Mouse (Mus musculus) Patski (cell line): ENCODE data around the gene Efna2. TPM values are rescaled to one million over a fixed set of nuclear protein-coding genes. Genes with fewer than 3 reads are reported as not detected.
"Not testable (repeated sequence)": the region's sequence is repeated elsewhere in the genome, so short reads cannot be mapped to it uniquely, and the experiment has no call there.

Experiments
- ATAC-seq: fragments of 100-300 bp; one replicate; pipeline ENCODE4 v1.8.0; 2021
- CTCF ChIA-PET: fragments of 350-600 bp; sonication (Branson Sonifier 250); formaldehyde crosslinking; loops from one replicate; lab custom pipeline; 2022; ENCODE audit warnings: inconsistent platforms; lab: Charles Lee
- POLR2A ChIA-PET: fragments of 350-600 bp; sonication (Branson Sonifier 250); formaldehyde crosslinking; loops from one replicate; lab custom pipeline; 2022; ENCODE audit warnings: antibody characterized with exemption, inconsistent platforms; lab: Charles Lee
- DNase-seq: peaks from one replicate; pipeline ENCODE4 v3.0.0-alpha.2; 2011; ENCODE audit warnings: low read depth, low spot score
- H3K27me3 ChIP-seq: fragments of 371-371 bp; one replicate; pipeline ENCODE4 v1.5.1; 2021
- CTCF ChIP-seq: fragments of 100-300 bp; IDR thresholded peaks from one replicate; pipeline ENCODE4 v1.5.1; 2021
- in situ Hi-C: fragments of 300-500 bp; cut with MboI; formaldehyde crosslinking; loops from 3 replicates; pipeline ENCODE4 v1.11.1; 2018; ENCODE audit warnings: low pct_unique_long_range_greater_than_20kb, mixed read lengths
- polyA plus RNA-seq: library from polyadenylated mRNA; unstranded; gene quantifications from one replicate; pipeline ENCODE4 v1.2.3, GENCODE M21; 2021

The Efna2 gene
- polyA plus RNA-seq, 1 experiment from 2014 or later: 1.1 TPM

DNA sequence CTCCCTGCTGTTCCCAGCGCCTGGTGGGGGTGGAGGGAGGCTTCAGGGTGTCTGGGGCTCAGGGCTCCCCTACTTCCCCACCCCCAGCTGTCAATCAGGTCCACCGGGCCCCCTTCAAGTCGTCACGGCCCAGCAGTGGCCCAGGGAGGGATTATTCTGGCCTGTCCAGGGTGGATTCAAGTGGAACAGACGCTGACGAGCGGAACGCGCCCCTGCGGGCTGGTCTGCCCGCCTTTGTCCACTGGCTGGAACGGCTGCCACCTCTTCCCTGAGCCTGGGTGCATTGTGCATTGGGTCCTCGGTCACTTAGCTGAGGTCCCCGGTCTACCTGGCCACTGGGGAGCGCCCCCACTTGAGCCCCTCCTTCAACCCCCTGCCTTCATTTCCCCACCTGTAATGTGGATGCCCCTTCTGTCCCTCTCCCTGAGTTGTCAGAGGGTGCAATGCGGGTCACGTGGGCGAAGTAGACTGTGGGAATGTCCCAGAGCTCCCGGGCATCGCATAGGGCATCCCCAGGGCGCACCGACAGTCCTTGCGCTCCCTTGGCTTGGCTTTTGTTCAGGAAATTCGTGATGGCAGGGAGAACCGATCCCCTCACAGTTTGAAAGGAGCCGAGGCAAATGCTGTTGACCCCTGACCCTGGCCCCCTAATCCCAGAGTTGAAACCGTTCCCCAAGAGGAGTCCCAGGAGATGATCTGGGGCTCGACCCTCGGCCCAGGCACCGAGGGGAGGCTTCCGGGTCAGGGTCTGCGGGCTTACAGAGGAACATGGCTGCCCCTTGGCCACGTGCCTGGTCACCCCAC lies 17.7 kb downstream of the Efna2 start:
- POLR2A ChIA-PET: no interaction called here
- no peaks in the 10 kb centered on the region for H3K27me3 ChIP-seq
- DNase-seq (no peak), ATAC-seq (no peak)
- in situ Hi-C loops: no loop called here
- CTCF ChIA-PET: no interaction called here
- no peak for TF ChIP-seq CTCF

DNA sequence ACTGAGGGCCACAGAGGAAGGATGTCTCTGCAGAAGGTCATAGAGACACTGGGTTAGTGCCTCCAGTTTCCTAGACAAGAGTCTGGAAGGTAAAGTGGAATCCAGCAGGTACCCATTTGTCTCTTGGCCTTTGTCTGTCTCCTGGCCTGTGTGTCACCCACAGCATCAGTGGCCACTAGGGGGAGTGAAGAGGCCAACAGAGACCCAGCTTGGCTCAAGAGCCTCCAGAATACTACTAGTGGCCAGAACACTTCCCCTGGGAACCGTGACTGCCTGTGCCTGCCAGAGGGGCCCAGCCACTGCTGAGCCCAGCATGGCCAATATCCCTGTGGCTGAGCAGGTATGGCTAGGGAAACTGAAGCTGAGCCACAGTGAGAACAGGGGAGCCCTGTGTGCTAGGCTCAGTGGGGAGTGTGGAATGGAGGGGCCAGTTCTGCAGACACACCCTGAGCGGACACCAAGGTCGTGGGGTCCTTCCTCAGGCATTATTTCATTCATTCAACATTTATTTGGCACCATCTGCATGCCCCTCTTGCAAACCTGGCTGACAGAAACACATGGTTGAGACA lies 20.2 kb downstream of the Efna2 start:
- H3K27me3 ChIP-seq: no peaks in the 10 kb centered on the region
- ATAC-seq: peak; percentile 78
- DNase-seq: no peak
- CTCF ChIA-PET: interaction anchor here (2.5 to 4.2 kb wide), 2 partner anchors 9 to 46 kb away, joined by 6 to 27 read pairs; no protein-coding TSS in a partner anchor
- POLR2A ChIA-PET: no interaction called here
- no peak for TF ChIP-seq CTCF
- in situ Hi-C loops: no loop called here

DNA sequence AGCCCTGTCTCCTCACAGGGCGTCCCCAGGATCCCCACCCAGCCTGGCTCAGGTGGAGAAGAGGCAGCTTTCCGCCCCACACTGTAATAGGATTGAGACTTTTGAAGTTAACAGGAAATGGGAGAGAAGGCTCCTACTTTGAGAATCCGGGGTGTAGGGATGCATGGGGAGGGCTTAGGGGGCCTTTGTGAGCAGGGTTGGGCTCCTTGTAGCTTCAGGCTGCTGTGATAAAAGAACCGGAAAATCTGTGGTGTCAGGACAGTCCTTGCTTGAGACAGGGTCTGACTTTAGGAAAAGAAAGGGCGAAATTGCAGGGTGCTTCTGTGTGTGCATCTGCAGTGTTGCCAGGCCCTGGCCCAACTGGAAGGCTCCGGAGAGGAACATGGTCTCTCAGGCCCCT lies 21.2 kb downstream of the Efna2 start:
- in situ Hi-C loops: no loop called here
- no peak for DNase-seq
- no peak for ATAC-seq
- TF ChIP-seq CTCF: no peak
- H3K27me3 ChIP-seq: no peaks in the 10 kb centered on the region
- POLR2A ChIA-PET: no interaction called here
- CTCF ChIA-PET: interaction anchor here (2.5 to 4.2 kb wide), 2 partner anchors 8 to 45 kb away, joined by 6 to 27 read pairs; no protein-coding TSS in a partner anchor

DNA sequence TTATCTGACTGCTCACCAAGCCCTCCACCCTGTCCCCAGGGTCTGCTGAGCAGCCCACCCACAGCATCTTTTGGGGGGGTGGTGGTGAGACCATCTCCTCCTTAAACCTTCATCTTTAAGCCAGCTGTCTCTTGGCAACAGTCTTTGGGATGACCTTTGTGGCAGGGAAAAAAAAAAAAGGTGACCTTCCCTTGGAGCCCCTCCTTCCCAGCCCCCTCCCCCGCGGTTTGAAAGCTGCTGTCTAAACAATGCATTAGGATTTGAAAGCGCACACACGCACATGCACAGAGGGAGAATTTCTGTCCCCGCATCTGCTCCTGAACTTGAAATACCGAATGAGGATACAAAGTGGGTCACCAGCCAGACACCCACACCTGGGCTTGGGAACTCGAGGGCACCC lies 24.8 kb downstream of the Efna2 start:
- POLR2A ChIA-PET: no interaction called here
- in situ Hi-C loops: no loop called here

DNA sequence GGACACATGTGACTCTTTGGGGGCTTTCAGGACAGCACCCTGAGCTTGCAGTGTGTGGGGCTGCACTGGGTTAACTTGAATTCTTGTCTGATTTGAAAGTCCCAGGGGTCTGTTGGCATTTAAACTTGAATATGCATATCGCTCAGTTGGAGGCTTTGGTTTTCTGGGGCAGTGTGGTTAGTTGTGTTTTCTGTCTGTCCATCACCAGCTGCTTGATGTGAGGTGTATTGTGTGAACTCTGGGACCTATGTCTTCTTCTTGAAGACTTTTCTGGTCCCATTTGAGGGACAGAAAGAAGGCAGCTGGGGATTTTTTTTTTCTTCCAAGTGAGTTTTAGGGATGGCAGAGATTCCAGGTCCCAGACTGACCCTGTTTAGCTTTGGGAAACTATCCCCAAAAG lies 27.9 kb downstream of the Efna2 start:
- ChIA-PET CTCF (interaction anchor here (0.7 to 1.7 kb wide), 3 partner anchors 9 to 32 kb away, joined by 3 to 6 read pairs (median 3); no protein-coding TSS in a partner anchor), POLR2A (no interaction called here)
- DNase-seq: no peak
- no peak for ATAC-seq
- in situ Hi-C loops: no loop called here
- TF ChIP-seq CTCF: no peak
- peaks cover 6% of the 10 kb centered on the region for H3K27me3 ChIP-seq

More for the DNA sequence above, 24.8 kb downstream of the Efna2 start:
- H3K27me3 ChIP-seq: peaks cover 6% of the 10 kb centered on the region
- DNase-seq: no peak
- TF ChIP-seq CTCF: no peak
- CTCF ChIA-PET: no interaction called here
- no peak for ATAC-seq

DNA sequence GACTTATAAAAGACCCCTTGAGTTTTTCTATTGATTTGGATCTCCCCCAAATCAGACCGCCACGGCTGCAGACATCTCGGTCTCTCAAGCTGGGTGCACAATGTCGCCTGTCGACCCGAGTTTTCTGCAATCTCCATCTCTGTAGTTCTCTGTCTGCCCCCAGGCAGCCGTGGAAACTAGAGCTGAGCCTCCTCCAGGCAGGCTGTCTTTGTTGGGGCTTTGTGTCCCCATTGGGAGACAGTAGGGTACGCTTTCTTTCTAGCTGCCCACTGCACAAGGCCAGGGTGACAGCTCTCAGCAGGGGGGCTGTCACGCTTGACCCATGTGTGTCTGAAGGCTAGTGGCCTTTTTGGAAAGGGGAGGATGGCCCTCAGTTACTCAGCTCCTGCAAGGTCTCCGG lies 28.4 kb downstream of the Efna2 start:
- in situ Hi-C loops: no loop called here
- POLR2A ChIA-PET: no interaction called here

DNA sequence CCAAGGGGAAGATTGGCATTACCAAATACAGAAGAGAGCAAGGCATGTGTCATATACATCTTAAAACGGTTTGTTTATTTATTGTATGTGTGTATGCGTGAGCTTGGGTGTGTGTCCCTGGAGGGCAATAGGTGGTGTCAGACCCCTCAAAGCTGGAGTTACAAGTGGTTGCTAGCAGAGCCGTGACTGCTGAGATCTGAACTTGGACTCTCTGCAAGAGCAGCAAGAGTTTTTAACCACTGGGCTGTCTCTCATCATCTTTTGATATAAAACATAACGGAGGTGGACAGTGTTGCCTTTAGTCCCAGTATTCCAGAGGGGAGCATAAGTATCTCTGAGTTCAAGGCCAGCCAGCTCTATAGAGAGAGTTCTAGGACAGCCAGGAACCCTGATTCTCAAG lies 29.0 kb downstream of the Efna2 start:
- H3K27me3 ChIP-seq: peaks cover 6% of the 10 kb centered on the region
- DNase-seq (no peak), ATAC-seq (no peak)
- TF ChIP-seq CTCF: no peak
- ChIA-PET POLR2A (no interaction called here), CTCF (interaction anchor here (1.2 to 1.7 kb wide), 4 partner anchors 9 to 37 kb away, joined by 3 to 6 read pairs (median 5); no protein-coding TSS in a partner anchor)
- in situ Hi-C loops: no loop called here

More for the DNA sequence above, 28.4 kb downstream of the Efna2 start:
- ATAC-seq (no peak), DNase-seq (no peak)
- CTCF ChIA-PET: interaction anchor here (0.7 to 1.7 kb wide), 4 partner anchors 8 to 33 kb away, joined by 3 to 6 read pairs (median 4); no protein-coding TSS in a partner anchor
- peaks cover 6% of the 10 kb centered on the region for H3K27me3 ChIP-seq
- TF ChIP-seq CTCF: no peak

DNA sequence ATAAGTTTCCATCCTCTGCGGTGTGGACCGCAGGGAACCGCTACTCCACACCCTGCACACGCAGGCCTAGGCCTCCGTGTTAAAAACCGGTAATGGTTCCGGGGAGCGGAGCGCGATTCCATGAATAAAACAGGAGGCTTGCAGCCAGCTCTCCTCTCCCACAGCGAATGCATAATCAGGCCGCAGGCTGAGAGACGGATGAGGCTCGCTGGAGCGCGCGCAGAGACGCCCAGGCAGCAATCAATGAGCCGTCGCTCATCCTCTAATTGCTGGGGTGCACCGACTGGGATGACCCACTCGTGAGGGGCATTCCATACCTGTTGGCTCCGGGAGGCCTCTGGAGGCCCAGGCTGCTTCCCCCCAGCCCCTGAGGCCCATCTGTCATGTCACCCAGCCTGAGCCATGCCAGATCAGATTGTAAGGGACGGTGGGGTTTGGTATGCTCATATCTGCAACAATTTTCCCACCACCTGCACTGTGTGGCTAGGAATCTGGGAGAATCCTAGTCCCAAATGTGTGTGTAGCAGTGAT lies 29.6 kb downstream of the Efna2 start:
- ATAC-seq (no peak), DNase-seq (no peak)
- ChIA-PET CTCF (interaction anchor here (1.2 to 1.7 kb wide), 3 partner anchors 10 to 37 kb away, joined by 4 to 6 read pairs (median 6); no protein-coding TSS in a partner anchor), POLR2A (no interaction called here)
- in situ Hi-C loops: no loop called here
- H3K27me3 ChIP-seq: peaks cover 6% of the 10 kb centered on the region
- no peak for TF ChIP-seq CTCF

DNA sequence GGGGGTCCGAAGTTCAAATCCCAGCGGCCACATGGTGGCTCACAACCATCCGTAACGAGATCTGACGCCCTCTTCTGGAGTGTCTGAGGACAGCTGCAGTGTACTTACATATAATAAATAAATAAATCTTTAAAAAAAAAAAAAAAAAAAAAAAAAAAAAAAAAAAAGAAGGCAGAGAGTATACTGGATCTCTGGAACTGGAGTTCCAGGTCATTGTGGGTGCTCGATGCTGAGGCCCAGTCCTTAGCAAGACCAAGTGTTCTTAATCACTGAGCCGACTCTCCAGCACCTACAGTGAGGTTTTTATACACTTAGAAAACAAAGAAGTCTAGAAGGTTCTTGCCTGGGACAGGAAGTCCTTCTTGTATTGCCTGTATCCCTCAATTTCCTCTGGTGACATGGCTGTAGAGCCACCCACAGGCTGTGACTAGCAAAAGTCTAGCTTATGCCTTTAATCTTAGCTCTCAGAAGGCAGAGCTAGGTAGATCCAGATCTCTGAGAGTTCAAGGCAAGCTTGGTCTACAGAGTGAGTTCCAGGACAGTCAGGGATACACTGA lies 32.3 kb downstream of the Efna2 start:
- CTCF ChIA-PET, H3K27me3 ChIP-seq, ATAC-seq, in situ Hi-C loops, DNase-seq, POLR2A ChIA-PET: not testable (repeated sequence)

DNA sequence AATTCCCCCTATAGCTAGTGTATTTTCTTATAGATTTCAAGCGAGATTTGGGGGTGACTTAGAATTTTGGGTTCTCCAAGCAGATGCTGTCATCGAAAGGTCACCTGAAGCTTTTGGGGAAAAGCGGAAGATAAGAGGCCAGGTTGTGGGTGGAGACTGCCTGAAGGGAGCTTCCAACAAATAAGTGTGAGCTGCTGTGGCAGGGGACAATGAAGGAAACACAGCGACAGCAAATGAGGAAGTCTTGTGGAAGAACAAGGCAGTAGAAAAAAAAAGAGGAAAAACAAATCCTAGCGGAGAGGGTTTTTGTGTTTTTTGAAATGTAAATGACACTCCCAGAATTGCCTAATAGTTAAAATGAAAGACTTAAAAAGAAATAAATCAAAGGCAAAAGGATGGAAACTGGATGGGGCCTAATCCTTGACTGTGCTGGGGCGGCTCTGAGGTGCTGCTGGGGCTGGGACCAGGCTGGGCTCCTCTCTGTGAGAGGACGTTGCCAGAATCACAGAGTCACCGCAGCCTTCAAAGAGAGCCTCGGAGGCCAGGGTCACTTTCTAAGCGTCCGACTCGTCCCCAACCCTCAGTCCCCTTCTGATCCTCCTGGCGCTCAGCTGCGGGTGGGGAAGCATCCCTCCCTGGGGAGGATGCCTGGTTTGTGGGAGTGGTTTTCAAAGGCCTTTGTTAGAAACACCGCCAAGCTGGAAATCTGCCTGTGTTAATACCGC lies 35.9 kb downstream of the Efna2 start:
- in situ Hi-C loops: no loop called here
- ChIA-PET CTCF (no interaction called here), POLR2A (no interaction called here)
- TF ChIP-seq CTCF: no peak
- no peak for DNase-seq
- no peak for ATAC-seq
- no peaks in the 10 kb centered on the region for H3K27me3 ChIP-seq
